Mouse (Mus musculus) cerebellum, adult 9-11 months (tissue): Measurements from ENCODE around the gene Zfp800.

Source experiments
- DNase-seq: peaks from one replicate; pipeline ENCODE4 v3.0.0; 2022

The Zfp800 gene

DNA sequence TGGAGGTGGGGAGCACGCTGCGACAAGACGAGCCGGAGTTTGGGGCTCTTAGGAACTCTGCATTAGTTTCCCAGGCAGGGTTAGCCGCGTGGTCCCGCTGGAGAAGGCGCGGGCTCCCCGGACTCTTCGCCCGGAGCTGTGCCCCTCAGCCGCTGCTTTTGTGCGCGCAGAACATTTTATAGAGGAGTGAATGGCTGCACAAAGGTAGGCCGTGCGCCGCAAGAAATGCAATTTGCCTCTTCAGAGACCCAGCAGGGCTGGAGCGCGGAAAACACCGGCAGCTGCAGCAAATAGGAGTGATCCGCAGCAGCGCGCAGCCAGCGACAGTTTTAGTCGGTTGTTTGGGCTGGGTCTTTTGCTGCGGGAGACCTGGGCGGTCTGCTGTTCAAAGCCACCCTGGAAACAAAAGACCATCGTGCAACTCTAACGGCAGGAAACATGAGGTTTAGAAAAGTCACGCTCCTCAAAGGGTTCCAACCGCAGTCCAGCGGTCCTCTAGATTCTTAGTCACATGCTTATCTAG lies at the start of gene Zfp800:
TSS of gene Zfp800 (minus strand) at position 325 of the 523 bp plus-strand sequence.
- no peak for DNase-seq

DNA sequence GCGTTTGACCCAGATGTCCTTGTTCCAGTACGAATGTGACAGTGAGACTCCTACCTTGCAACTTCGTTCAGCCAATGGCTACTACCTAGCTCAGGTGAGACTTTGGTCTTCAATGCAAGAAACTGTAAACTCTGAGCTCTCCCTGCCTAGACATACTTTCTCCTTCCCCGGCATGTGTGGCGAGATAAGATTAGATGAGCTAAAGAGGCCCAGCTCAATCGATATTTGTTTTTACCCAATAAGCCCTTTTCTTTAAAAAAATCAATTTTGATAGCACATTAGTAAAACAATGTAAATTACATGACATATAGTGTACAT lies 33.7 kb upstream of the Zfp800 start:
- DNase-seq, result no peak

DNA sequence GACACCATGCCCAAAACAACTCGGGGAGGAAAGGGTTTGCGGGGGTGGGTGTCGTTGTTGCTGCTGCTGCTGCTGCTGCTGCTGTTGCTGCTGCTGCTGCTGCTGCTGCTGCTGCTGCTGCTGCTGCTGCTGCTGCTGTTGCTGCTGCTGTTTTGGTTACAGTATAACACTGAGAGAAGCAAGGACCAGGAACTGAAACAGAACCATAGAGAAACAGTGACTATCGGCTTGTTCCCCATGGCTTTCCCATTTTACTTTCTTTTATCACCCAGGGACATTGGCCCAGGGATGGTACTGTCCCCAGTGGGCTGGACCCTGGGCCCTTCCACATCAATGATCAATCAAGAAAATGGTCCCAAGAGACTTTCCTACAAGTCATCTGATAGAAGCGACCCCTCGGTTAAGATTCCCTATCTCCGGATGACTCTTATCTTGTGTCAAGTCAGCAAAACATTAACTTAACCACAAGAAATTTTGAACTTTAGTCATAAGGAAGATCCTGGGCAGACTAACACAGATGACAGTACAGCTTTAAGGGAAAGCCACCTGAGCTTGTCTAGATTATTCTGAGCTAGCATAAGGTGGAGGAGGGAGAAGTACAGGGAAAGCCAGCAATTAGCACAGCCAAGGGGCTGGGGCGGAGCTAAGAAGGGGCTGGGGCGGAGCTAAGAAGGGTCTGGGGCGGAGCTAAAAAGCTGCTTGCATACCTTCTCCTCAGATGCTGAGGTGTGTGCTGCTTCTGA lies 33.2 kb upstream of the Zfp800 start:
- no peak for DNase-seq

DNA sequence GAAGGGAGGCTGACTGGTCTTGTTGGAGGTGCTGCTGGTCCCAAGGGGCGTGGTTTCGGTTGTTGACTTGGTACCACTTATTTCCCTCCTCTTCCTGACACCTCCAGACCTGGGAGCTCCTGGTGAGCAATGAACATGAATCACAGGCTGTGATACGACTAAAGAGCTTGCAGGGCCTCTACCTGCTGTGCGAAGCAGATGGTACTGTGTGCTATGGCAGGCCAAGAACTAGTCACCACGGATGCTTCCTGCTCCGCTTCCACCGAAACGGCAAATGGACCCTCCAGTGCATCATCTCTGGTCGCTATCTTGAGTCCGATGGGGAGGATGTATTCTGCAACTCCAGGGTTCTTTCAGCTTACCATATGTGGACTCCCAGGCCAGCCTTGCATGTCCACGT lies 32.1 kb upstream of the Zfp800 start:
- DNase-seq, result peak; percentile 61

DNA sequence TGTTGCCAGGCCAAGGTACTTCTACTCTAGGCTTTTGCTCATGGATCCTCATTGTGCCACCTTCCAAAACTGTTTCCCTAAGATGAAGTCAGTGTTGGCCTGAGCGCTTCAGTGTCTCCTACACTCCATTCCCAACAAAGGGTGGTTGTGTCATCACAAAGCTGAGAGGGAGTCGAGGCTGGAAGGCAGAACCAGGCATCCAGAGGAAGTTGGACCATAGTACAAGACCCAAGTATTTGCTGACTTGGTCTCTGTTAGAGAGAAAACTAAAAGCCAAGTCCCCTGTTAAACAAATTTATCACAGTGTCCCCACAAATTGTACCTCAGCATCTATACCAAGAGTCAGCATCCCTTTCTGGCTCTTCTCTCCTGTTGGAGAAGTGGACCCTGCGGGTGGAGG lies 30.5 kb upstream of the Zfp800 start, which contains the start of gene Gcc1:
TSS of gene Gcc1 (minus strand) at position 101 of the 400 bp plus-strand sequence.
- DNase-seq, result no peak

DNA sequence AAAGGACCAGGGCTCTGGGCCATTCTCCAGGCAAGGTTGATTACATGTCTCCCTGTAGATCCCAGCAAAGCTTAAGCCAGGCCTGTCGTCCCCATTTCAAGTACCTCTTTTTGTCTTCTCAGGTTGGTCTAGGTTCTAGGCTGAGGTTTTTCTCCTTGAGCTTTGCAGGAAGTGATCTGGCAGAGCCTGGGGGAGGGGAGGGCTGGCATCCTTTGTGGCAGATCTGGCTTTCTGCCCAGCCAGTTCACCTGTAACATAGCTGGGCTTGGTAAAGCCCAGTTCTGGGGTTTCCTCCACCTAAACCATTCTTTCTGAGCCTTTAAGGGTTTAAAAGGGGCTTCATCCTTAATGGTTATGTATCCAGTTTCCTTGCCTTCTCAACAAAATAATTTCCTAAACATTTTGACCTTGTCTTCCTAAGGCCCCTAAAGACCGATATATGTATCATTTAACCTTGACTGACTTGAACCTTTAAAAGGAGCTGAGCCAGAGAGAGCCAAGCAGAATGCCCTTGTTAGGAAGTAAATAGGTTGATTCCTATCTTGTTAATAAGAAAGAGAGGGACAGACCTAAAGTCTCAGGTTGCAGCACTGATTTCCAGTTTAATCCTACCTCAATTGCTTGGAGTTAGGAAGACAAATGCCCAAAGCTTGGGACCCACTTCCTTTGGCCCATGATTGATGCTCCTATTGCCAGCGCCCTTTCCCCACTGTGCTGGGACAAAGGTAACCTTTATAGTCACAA lies 29.5 kb upstream of the Zfp800 start, which contains the start of gene Fscn3:
TSS of gene Fscn3 (plus strand) at position 694 of the 744 bp plus-strand sequence.
- peak; percentile 31 for DNase-seq

DNA sequence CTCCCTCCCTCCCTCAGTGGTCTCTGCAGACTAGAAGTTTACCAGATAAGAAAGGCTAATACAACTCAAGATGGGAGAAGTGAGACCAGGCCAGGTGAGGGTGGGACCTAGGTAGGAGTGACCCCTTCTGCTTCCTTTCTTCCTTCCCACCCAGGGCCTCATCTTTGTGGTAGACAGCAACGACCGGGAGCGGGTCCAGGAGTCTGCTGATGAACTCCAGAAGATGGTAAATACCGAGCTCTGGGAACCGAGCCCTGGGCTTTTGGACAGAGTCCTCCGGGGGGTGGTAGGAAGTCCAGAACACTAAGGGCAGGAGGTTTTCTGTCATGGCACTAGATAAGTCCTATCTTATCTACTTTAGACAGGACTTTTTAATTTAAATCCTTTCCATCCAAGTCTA lies 27.2 kb upstream of the Zfp800 start:
- DNase-seq, result peak; percentile 52

DNA sequence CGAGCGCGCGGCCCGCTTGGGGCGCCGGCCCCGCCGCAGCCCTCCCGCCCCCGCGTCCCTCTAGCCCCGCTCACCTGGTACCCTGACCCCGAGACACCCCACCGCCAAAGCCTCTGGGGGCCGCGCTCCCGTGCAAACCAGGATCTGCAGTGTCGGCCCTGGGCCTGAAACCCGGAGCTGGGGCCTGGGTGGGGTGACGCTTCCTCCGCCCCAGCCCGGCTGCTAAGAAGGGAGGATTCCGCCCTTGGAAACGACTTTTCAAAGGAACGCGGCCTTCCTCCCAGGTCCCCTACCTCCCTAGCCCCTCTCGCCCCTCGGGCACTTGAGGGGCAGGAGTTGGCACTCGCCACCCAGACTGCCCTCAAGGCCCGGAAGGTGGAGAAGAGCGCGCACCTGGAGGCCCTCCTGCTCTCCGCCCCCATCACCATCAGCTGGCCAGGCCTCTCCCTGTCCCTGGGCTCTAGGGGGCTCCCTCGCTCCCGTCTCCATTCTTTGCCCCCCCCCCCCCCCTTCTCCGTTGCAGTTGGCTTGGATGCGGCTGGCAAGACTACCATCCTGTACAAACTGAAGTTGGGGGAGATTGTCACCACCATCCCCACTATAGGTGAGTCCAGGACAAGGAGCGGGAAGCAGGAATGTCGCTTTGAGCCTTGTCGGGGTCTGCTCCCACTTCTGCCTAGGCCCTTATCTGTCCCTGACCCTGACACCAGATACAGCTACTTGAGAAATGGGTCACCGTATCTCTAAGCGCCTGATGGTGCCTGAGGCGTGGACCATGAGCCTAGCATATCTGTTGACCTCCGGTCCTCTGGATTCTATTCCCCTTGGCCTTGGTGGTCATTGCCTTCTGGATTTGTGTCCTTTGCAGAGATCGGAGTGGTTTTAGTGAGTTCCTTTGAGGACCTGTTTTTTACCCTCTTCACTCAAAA lies 26.2 kb upstream of the Zfp800 start:
- DNase-seq, result peak; percentile 83

DNA sequence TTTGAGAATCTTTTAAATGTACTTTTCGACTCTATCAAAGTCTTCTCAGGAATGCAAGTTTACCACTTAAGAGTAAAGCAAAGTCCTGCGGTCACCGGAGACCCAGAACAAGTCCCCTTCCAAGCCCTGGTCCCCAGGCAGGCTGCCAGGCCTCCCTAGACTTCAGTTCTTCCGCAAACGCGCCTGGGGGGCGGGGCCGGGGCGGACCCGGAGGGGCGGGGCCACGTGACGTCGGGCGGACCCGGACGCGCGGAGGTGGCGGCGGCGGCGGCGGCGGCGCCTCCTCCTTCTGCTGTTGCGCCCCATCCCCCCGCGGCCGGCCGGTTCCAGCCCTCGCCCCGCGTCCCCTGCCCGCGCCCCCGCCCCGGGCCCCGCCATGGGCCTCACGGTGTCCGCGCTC lies 25.5 kb upstream of the Zfp800 start, which contains the start of gene Arf5:
TSS of gene Arf5 (plus strand) at position 248 of the 400 bp plus-strand sequence.
- peak; percentile 92 for DNase-seq

DNA sequence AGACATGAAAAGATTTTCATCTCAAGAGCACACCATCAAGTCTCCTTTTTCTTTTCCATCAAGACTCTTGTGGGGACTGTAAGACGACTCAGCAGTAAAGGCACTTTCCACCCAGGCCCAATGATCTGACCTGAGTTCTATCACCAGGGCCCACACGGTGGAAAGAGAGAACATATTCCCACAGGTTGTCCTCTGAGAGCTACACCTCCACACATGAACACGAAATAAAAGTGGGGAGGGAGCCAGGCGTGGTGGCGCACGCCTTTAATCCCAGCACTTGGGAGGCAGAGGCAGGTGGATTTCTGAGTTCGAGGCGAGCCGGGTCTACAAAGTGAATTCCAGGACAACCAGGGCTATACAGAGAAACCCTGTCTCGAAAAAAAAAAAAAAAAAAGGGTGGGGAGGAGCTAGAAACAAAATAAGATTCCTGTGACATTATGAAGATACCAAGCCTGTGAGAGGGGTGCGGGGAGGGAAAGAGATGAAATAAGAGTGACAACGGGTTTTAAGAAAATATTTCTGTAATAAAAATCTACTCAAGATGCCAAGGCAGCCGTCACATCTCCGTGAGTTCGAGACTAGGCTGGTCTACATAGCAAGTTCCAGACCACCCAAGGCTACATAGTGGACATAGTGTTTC lies 25.0 kb upstream of the Zfp800 start:
- DNase-seq, result peak; percentile 63

DNA sequence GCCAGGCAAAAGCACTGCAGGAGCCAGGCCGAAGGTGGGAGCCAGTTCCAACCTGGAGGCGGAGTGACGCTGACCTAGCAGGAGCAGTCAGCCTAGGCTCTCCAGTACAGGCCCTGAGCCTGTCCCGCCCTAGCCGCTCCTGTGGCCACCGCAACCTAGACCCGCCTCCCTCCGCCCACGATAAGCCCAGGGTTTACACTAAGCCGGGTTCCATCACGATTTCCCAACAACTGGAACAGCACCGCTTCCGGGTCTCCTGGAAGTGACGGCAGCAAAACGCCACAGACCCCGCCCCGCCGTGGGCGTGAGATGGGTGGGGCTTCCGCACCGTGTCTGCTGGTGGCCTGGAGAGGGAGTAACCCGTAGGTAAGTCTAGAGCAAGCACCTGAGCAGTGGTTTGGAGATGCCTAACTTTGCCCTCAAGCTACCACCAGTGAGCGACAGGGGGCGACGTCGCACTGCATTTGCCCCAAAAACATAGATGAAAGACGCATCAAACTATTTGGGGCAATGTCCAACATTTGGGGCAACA lies 23.7 kb upstream of the Zfp800 start:
- DNase-seq, result peak; percentile 95

DNA sequence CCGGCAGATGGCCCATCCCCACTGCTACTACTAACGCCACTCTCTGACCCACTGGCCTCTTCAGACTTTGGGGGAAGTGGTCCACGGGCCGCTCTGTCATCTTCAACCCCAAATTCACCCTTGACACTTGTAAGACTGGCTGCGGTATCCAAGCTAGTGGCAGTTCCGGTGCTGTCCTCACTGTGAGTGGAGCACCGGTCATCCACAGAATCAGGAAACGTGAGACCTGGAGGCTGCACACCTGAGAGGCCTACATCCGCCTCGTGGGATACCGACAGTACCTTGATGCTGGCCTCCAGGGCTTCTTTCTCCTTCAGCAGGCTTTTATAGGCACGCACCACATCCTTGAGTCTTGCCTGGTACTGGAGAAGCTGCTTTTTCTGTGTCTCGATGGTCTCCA lies 23.1 kb upstream of the Zfp800 start:
- DNase-seq, result no peak

DNA sequence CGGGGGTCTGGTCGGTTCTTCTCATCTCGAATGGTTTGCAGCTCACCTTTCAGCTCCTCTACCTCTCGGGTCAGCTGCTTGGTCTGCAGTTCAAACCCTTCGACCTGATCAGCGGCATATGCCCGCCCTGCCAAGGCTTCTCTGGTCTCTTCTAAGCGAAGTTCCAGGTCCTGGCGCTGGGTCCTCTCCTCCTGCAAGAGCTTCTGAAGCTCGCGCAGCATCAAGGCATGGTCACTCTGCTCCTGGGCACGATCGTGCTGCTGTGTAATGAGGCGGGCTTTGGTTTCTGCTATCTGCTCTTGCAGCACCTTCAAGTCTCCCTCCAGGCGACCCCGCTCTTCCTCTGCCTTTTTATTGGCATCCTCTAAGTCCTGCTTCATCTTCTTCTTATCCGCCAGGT lies 22.6 kb upstream of the Zfp800 start:
- DNase-seq, result peak; percentile 48

DNA sequence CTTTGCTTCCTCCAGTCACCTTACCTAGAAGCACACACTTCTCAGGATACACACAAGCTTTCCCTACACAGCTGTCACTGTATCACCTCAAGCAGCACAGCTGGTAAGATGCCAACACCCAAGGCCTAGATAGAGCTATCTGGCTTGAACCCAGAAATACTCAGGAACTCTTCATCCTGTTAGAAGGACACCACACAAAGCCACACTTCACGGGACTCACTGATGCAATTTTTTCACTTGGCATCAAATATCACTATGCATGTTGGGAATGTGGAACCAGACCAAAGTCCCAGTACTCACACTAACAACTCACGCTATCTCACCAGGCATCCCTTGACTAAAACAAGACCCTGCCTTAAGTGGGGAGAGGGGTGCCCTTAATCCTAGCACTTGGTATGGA lies 21.9 kb upstream of the Zfp800 start:
- DNase-seq, result peak; percentile 33

DNA sequence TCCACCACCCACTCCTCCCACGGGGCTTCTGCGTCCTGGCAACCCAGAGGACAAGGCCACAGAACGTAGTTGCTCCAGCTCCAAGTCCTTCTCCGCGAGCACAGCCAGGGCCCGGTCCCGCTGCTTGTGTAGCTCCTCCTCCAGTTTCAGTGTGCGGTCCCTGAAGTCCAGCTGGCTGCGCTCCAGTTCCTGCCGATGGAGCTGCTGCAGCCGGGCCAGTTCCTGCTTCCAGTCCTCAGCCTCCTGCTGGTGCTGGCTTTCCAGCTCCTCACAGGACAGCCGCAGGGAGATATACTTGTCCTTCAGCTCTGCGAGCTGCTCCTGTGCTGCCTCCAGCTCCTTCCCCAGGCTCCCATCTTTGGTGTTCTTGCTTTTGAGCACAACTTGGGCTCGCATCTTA lies 20.6 kb upstream of the Zfp800 start:
- DNase-seq, result peak; percentile 90

DNA sequence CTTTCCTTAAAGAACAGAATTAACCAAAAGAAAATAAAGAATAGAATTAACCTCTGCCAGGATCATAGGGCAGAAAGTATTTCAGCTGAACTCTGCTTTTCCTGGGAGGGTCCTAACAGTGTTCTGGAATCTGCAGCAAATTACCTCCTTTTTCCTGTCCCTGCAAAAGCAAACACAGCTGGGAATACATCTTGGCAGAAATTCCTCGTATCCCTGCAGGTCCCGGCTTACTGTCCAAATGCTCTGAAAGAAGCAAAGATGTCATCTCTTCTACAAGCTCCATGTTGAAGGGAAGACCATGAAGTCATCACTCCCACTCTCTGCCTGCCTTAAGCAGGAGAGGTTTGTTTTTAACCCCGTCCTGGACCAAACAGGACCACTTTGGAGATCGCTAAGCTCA lies 19.2 kb upstream of the Zfp800 start:
- no peak for DNase-seq

DNA sequence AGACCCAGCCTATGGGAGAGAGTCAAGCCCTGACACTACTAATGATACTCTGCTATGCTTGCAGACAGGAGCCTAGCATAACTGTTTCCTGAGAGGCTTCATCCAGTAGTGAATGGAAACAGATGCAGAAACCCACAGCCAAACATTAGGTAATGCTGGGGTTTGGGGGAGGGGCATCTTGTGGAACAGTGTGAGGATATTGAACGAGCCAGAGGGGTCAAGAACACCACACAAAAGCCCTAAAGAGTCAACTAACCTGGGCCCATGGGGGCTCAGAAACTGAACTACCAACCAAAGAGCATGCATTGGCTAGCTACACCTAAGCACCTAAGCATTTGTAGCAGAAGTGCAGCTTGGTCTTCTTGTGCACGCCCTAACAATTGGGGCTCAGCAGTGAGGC lies 13.4 kb upstream of the Zfp800 start:
- no peak for DNase-seq

DNA sequence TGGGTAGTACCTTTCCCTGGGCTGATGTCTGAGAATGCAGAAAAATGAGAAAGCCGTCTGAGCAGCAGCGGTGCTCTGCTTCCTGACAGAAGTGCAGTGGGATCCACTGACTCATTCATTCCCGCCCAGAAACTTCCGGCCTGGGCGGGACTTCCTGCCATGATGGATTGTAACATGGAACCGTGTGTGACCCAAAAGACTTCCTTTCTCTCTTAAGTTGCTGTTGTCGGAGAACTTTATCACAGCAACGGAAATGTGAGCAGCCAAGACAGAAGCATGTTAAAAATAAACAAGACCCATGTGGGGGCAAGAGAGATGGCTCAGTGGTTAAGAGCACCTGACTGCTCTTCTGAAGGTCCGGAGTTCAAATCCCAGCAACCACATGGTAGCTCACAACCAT lies 12.2 kb upstream of the Zfp800 start:
- DNase-seq, result no peak

DNA sequence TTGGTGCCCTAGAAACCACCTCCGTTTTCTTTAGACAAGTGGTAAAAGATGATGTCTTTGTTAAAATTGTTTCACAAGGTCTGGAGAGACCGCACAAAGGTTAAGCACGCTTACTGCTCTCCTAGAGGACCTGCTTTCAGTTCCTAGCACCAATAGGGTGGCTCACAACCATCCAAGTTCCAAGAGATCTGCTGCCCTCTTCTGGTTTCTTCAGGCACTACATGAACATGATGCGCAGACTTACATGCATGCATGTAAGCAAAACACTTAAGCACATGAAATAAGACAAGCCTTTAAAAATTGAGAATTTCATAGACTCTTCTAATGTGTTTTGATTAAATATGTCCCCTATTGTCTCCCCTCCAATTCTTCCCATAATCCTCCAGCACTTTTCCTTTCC lies 2.0 kb upstream of the Zfp800 start:
- DNase-seq, result no peak

DNA sequence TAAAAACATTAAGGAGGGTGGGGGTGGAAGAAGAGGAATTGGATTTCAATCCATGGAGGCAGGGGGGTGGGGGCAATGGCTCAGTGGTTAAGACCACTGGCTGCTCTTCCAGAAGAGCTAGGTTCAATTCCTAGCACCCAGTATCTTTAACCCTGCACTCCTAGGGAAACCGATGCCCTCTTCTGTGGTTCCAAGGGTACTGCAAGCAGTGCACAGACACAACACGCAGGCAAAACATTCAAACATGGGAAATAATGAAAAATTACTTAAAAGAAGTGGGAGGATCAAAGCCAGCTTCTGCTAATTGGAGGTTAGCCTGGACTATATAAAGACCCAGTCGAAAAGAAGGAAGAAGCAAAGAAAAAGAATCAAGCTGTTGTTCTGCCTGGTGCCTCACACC lies 921 bp upstream of the Zfp800 start:
- DNase-seq, result no peak

DNA sequence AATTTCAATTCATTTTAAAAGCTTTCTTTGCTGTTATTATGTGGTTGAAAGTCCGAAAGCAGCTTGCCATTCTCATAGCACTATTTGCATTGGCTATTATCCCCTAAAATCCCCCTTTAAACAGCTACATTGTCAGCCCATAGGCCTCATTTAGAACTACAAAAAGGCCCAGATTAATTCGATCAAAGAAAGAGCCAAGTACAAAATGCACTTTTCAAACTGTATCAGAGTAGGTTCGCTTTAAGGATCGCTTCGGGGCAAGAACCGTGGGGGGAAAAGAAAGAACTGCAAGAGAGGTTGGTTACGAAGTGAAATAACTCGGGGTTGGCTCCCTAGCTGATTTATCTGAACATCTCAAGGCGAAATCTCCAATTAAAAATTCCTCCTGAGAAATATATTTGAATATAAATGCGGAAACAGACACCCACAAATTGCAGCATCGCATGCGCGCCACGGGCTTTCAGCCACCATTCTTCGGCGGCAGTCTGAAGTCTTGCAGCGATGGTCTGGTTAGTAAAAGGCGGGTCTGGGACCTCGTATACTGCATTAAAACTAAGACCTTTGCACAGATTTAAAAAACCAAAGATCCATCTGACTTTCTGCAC lies 850 bp downstream of the Zfp800 start:
- DNase-seq, result no peak
